Mouse (Mus musculus): ENCODE data around the gene Ccnj. TPM values are rescaled to one million over a fixed set of nuclear protein-coding genes. Genes with fewer than 3 reads are reported as not detected.
A peak's percentile ranks its signal among the peaks of the same experiment; 100 is the strongest.

Ccnj gene
- polyA plus RNA-seq, 1 experiment = 8.4 TPM

DNA sequence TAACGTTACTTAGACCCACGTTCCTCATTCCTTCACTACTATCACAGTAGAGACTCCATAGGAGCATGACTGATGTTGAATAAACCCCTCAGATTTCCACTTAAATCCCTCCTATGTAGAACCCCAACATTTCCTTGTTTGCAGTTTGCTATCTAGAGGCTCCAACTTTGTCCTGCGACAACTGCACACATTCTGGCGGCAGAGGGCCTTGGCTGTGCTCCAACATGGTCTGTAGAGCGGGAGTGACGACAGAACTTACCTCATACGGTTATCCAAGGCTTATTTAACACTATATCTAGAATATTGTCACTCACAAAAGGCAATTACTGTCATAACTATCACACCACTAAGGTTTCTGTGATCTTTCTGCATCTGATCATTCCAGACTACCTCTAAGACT lies 4.3 kb upstream of the Ccnj start:
- H3K4me1 ChIP-seq (ENCODE audit: control insufficient read depth, insufficient read depth, insufficient read length) = peaks cover 12% of the 10 kb centered on the region
- no peak overlapping the region for H3K4me3 ChIP-seq (ENCODE audit: extremely low read depth, insufficient read depth, insufficient read length)
- 63% methylated on average over 7 of the region's 7 CpGs for WGBS
- TF ChIP-seq CTCF (IDR thresholded peaks at IDR 0.05; ENCODE audit: extremely low read depth, insufficient read depth, insufficient read length, insufficient replicate concordance) (no peak), POLR2A (IDR thresholded peaks at IDR 0.05; ENCODE audit: low read depth, low read length) (no peak)
- no peaks in the 10 kb centered on the region for H3K27me3 ChIP-seq (ENCODE audit: control insufficient read depth, insufficient read depth, low read length)
- H3K36me3 ChIP-seq (ENCODE audit: control insufficient read depth, insufficient read depth, low read length) = no peaks in the 10 kb centered on the region
- H3K27ac ChIP-seq (ENCODE audit: insufficient read depth, low read length) = no peak overlapping the region
- DNase-seq (ENCODE audit: low read depth in 1 of 2, low spot score in 2 of 2) = no peak

DNA sequence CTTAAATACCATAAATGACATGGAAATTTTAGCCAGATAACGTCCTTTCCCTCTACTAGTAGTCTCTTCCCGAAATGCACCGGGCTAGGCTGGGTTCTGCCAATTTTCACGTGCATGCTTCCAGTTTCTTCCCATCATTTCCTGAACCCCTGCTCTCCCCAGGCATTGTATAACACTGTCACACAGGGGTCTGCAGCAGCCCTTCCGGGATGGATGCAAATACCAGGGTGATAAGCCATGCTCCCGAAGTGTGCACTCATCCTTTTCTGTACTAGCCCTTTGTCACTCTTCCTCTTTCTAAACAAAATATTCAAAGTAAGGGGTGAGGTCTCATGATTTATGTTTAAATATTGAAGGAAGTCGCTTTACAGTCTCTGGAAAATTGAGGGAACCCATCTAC lies 881 bp upstream of the Ccnj start:
- TF ChIP-seq POLR2A (IDR thresholded peaks at IDR 0.05; ENCODE audit: low read depth, low read length) = no peak
- TF ChIP-seq CTCF (IDR thresholded peaks at IDR 0.05; ENCODE audit: extremely low read depth, insufficient read depth, insufficient read length, insufficient replicate concordance) = no peak
- Histone ChIP-seq H3K27ac (ENCODE audit: insufficient read depth, low read length) (no peak overlapping the region), H3K4me3 (ENCODE audit: extremely low read depth, insufficient read depth, insufficient read length) (peak overlapping the region; percentile 94), H3K27me3 (ENCODE audit: control insufficient read depth, insufficient read depth, low read length) (no peaks in the 10 kb centered on the region), H3K4me1 (ENCODE audit: control insufficient read depth, insufficient read depth, insufficient read length) (peaks cover 7% of the 10 kb centered on the region), H3K36me3 (ENCODE audit: control insufficient read depth, insufficient read depth, low read length) (no peaks in the 10 kb centered on the region)
- 39% methylated on average over 7 of the region's 7 CpGs for WGBS
- DNase-seq (ENCODE audit: low read depth in 1 of 2, low spot score in 2 of 2) = no peak

GRCm38 (mm10) chr19:40831416-40832201 lies 530 bp downstream of the Ccnj start:
- peak overlapping the region; percentile 87 for H3K27ac ChIP-seq (ENCODE audit: insufficient read depth, low read length)

DNA sequence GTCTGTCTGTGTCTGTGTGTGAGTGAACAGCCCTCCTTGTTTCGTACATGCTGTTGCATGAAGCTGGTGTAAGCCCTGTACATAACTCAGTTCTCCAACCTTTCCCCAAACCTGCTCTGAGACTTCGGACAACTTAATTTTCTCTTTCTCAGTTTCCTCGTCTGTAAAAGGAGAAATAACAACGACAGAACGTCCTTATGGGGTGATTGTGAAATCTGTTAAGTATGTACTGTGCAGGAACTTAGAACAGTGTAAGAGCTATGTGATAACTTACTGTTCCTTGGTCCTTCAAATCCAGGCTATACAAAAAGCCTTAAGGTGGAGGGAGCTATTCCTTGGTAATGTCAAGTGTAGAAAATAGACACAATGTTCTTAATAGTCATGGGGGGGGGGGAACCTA lies 1.3 kb downstream of the Ccnj start:
- peak overlapping the region; percentile 13; the same call in 1 of the 2 replicates for H3K27ac ChIP-seq (ENCODE audit: insufficient read depth, low read length)
- no peak for TF ChIP-seq CTCF (IDR thresholded peaks at IDR 0.05; ENCODE audit: extremely low read depth, insufficient read depth, insufficient read length, insufficient replicate concordance)
- TF ChIP-seq POLR2A (IDR thresholded peaks at IDR 0.05; ENCODE audit: low read depth, low read length) = no peak
- peaks cover 5% of the 10 kb centered on the region for H3K36me3 ChIP-seq (ENCODE audit: control insufficient read depth, insufficient read depth, low read length)
- H3K4me1 ChIP-seq (ENCODE audit: control insufficient read depth, insufficient read depth, insufficient read length) = peaks cover 5% of the 10 kb centered on the region
- DNase-seq (ENCODE audit: low read depth in 1 of 2, low spot score in 2 of 2) = no peak
- no peaks in the 10 kb centered on the region for H3K27me3 ChIP-seq (ENCODE audit: control insufficient read depth, insufficient read depth, low read length)
- WGBS = 13% methylated on average over 5 of the region's 5 CpGs
- peak overlapping the region; percentile 94 for H3K4me3 ChIP-seq (ENCODE audit: extremely low read depth, insufficient read depth, insufficient read length)

More at GRCm38 (mm10) chr19:40831416-40832201, 530 bp downstream of the Ccnj start:
- peaks cover 5% of the 10 kb centered on the region for H3K4me1 ChIP-seq (ENCODE audit: control insufficient read depth, insufficient read depth, insufficient read length)
- no peaks in the 10 kb centered on the region for H3K27me3 ChIP-seq (ENCODE audit: control insufficient read depth, insufficient read depth, low read length)
- peaks cover 1% of the 10 kb centered on the region; the same call in 1 of the 2 replicates for H3K36me3 ChIP-seq (ENCODE audit: control insufficient read depth, insufficient read depth, low read length)
- peak overlapping the region; percentile 94 for H3K4me3 ChIP-seq (ENCODE audit: extremely low read depth, insufficient read depth, insufficient read length)
- DNase-seq (ENCODE audit: low read depth in 1 of 2, low spot score in 2 of 2) = peak in 1 of 2 experiments; percentile 34
- 1% methylated on average over 71 of the region's 76 CpGs for WGBS
- TF ChIP-seq CTCF (IDR thresholded peaks at IDR 0.05; ENCODE audit: extremely low read depth, insufficient read depth, insufficient read length, insufficient replicate concordance) (no peak), POLR2A (IDR thresholded peaks at IDR 0.05; ENCODE audit: low read depth, low read length) (no peak)

DNA sequence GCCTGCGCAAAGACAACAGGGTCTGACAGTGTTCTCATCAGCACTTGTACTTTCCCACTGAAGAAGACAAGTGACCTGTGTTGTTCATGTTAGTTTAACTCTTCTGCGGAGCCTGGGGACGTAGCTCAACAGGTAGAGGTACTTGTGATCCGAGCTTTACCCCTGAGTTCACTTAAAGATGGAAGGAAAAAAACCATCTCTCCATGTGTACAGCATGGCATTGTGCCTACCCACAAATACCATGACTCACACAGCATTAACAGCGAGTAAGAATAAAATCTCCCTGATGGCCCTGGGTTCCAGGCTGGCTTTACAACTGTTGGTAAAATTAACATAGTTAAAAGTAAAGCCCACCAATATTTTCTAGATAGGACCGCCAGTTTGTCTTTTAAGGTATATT lies 3.4 kb downstream of the Ccnj start:
- peaks cover 21% of the 10 kb centered on the region for H3K36me3 ChIP-seq (ENCODE audit: control insufficient read depth, insufficient read depth, low read length)
- TF ChIP-seq CTCF (IDR thresholded peaks at IDR 0.05; ENCODE audit: extremely low read depth, insufficient read depth, insufficient read length, insufficient replicate concordance) (no peak), POLR2A (IDR thresholded peaks at IDR 0.05; ENCODE audit: low read depth, low read length) (no peak)
- H3K4me3 ChIP-seq (ENCODE audit: extremely low read depth, insufficient read depth, insufficient read length) = no peak overlapping the region
- no peak for DNase-seq (ENCODE audit: low read depth in 1 of 2, low spot score in 2 of 2)
- no peaks in the 10 kb centered on the region for H3K27me3 ChIP-seq (ENCODE audit: control insufficient read depth, insufficient read depth, low read length)
- no peak overlapping the region for H3K27ac ChIP-seq (ENCODE audit: insufficient read depth, low read length)
- peaks cover 5% of the 10 kb centered on the region for H3K4me1 ChIP-seq (ENCODE audit: control insufficient read depth, insufficient read depth, insufficient read length)
- 92% methylated on average over 6 of the region's 6 CpGs for WGBS

GRCm38 (mm10) chr19:40838205-40838604 lies 7.1 kb downstream of the Ccnj start:
- WGBS = 89% methylated on average over 7 of the region's 7 CpGs
- Histone ChIP-seq H3K27ac (ENCODE audit: insufficient read depth, low read length) (no peak overlapping the region), H3K27me3 (ENCODE audit: control insufficient read depth, insufficient read depth, low read length) (no peaks in the 10 kb centered on the region), H3K36me3 (ENCODE audit: control insufficient read depth, insufficient read depth, low read length) (peaks cover 35% of the 10 kb centered on the region), H3K4me3 (ENCODE audit: extremely low read depth, insufficient read depth, insufficient read length) (no peak overlapping the region), H3K4me1 (ENCODE audit: control insufficient read depth, insufficient read depth, insufficient read length) (peaks cover 2% of the 10 kb centered on the region)
- TF ChIP-seq CTCF (IDR thresholded peaks at IDR 0.05; ENCODE audit: extremely low read depth, insufficient read depth, insufficient read length, insufficient replicate concordance) (no peak), POLR2A (IDR thresholded peaks at IDR 0.05; ENCODE audit: low read depth, low read length) (no peak)
- DNase-seq (ENCODE audit: low read depth in 1 of 2, low spot score in 2 of 2) = no peak

- Histone ChIP-seq H3K4me1 (ENCODE audit: control insufficient read depth, insufficient read depth, insufficient read length) (peaks cover 2% of the 10 kb centered on the region; the same call in 1 of the 2 replicates), H3K27ac (ENCODE audit: insufficient read depth, low read length) (no peak overlapping the region), H3K36me3 (ENCODE audit: control insufficient read depth, insufficient read depth, low read length) (peaks cover 46% of the 10 kb centered on the region), H3K27me3 (ENCODE audit: control insufficient read depth, insufficient read depth, low read length) (no peaks in the 10 kb centered on the region), H3K4me3 (ENCODE audit: extremely low read depth, insufficient read depth, insufficient read length) (no peak overlapping the region)
- TF ChIP-seq CTCF (IDR thresholded peaks at IDR 0.05; ENCODE audit: extremely low read depth, insufficient read depth, insufficient read length, insufficient replicate concordance) (no peak), POLR2A (IDR thresholded peaks at IDR 0.05; ENCODE audit: low read depth, low read length) (no peak)
- no peak for DNase-seq (ENCODE audit: low read depth in 1 of 2, low spot score in 2 of 2)
- WGBS = 47% methylated on average over 6 of the region's 6 CpGs
These were observed 9.2 kb downstream of the Ccnj start for GRCm38 (mm10) chr19:40840303-40840702.

Data from spleen, adult 2 months (tissue).